Mouse (Mus musculus): ENCODE results near the gene Olfr922. TPM values are rescaled to one million over a fixed set of nuclear protein-coding genes. Genes with fewer than 3 reads are reported as not detected.

The Olfr922 gene
- total RNA-seq (2021) = not detected
- long read RNA-seq, experiment 1 = 0 reads
- long read RNA-seq, experiment 2 = 0 reads

GRCm38 (mm10) chr9:38814314-38814713, at the start of gene Olfr922:
Gene Olfr922, plus strand, starts transcription at chr9:38814614.
- no peak within 1 kb of the TSS for H3K4me3 ChIP-seq
- H3K27ac ChIP-seq = no peak within 1 kb of the TSS
- TF ChIP-seq CTCF (IDR thresholded peaks at IDR 0.05) = no peak
- no peak for DNase-seq (ENCODE audit: extremely low spot score in 1 of 2, low spot score in 2 of 2)
- intact Hi-C loops (cut with DNase I) = no loop called here

GRCm38 (mm10) chr9:38772768-38773167, 41.6 kb upstream of the Olfr922 start, which contains the start of gene Olfr921:
Gene Olfr921, plus strand, starts transcription at chr9:38773068.
- intact Hi-C loops (cut with DNase I) = no loop called here
- TF ChIP-seq CTCF (IDR thresholded peaks at IDR 0.05) = no peak
- Histone ChIP-seq H3K27ac (no peak within 1 kb of the TSS), H3K4me3 (no peak within 1 kb of the TSS)
- no peak for DNase-seq (ENCODE audit: extremely low spot score in 1 of 2, low spot score in 2 of 2)

- TF ChIP-seq CTCF (IDR thresholded peaks at IDR 0.05) = no peak
- Histone ChIP-seq H3K27ac (no peak overlapping the region), H3K4me3 (no peak overlapping the region)
- DNase-seq (ENCODE audit: extremely low spot score in 1 of 2, low spot score in 2 of 2) = no peak
- intact Hi-C loops (cut with DNase I) = no loop called here
Measured at GRCm38 (mm10) chr9:38792689-38793088, 21.7 kb upstream of the Olfr922 start.

DNA sequence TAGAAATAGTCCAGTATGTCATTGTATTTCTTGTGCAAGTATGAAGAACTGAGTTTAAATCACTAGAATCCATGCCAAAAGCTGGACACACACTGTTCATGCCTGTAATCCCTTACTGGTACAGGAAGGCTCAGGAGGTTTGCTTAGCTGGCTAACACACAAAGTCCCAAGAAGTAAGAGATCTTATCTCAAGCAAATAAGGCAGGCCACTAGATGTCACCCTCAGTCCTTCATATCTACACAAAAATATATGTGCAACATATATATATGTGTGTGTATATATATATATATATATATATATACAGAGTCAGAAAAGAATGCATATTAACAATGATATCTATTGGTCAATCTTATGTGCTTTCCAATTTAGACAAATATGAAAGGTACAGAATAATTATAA, 8.7 kb upstream of the Olfr922 start:
- TF ChIP-seq CTCF (IDR thresholded peaks at IDR 0.05) = peak; percentile 56
- intact Hi-C loops (cut with DNase I) = loop anchor here (5.0 to 10.0 kb wide), 3 partner anchors 309 to 807 kb away; partner anchors contain the start of genes Olfr148 and Olfr957
- H3K27ac ChIP-seq = no peak overlapping the region
- peak in 1 of 2 experiments; percentile 14 for DNase-seq (ENCODE audit: extremely low spot score in 1 of 2, low spot score in 2 of 2)
- no peak overlapping the region for H3K4me3 ChIP-seq

- no peak for DNase-seq (ENCODE audit: extremely low spot score in 1 of 2, low spot score in 2 of 2)
- Histone ChIP-seq H3K4me3 (no peak overlapping the region), H3K27ac (no peak overlapping the region)
- intact Hi-C loops (cut with DNase I) = no loop called here
- no peak for TF ChIP-seq CTCF (IDR thresholded peaks at IDR 0.05)
Measured at GRCm38 (mm10) chr9:38815458-38815986, 1.1 kb downstream of the Olfr922 start.

DNA sequence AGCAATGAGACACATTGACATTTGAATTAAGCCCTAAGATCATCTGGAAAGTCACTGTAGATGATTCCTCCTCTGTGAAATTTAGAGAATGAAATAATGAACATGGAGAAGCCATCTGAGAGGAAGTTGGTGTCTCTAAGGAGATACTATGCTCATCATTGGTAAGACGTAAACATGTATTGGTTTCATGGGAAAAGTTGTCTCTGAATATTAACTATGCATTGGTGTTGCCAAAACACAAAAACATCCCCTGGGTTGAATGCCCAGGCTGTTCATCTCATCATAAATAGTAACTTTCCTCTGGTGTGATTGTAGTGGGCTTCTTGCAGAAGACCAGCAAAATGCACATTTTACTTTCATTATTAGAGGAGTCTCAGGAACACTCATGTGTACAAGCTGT, 11.8 kb downstream of the Olfr922 start, which contains the start of gene Olfr923:
Olfr923 (plus strand) TSS at position 301 of the 400 bp plus-strand sequence.
- intact Hi-C loops (cut with DNase I) = loop anchor here (10.0 kb wide), 1 partner anchor 119 kb away; no protein-coding TSS in a partner anchor
- TF ChIP-seq CTCF (IDR thresholded peaks at IDR 0.05) = no peak
- DNase-seq (ENCODE audit: extremely low spot score in 1 of 2, low spot score in 2 of 2) = no peak
- Histone ChIP-seq H3K27ac (no peak within 1 kb of the TSS), H3K4me3 (no peak within 1 kb of the TSS)

DNA sequence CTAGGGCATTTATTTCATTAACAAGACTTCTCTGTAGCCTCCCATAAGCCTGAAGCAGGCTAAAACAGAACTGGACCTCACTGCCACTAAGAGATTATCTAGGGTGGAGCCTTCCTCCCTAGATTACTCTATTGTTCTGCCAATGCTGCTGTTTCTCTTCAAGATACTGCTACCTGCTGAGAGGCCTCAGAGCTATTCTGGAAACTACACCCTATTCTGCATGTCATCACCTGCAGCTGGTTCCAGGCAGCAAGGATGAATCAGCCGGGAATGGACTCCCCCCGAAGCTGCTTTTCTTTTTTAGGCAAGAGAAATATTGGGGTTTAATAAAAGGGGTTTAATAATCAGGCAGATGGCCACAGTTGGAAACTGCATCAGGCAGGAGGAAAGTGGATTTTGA, 18.6 kb downstream of the Olfr922 start:
- H3K4me3 ChIP-seq = no peak overlapping the region
- no peak for TF ChIP-seq CTCF (IDR thresholded peaks at IDR 0.05)
- no peak for DNase-seq (ENCODE audit: extremely low spot score in 1 of 2, low spot score in 2 of 2)
- intact Hi-C loops (cut with DNase I) = no loop called here
- H3K27ac ChIP-seq = no peak overlapping the region

DNA sequence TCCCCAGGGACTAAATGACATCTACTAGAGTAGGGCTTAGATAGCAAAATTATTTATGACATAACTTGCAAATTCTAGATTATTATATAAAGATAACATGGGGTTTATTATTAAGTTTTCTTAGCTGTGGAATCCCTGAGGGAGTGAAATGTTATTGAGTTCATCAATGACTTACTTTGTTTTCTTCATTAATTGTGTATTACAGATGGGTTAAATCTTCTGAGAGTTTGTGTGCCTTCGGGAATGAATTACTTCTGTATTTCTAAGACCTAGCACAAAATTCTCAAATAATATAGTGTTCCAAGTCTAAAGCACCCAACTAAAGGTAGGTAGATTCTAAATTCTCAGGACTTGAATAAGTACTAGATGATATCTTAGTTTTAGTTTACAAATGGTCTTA, 29.7 kb downstream of the Olfr922 start, which contains the start of gene Olfr924:
Olfr924 (plus strand) TSS at position 301 of the 400 bp plus-strand sequence.
- no peak within 1 kb of the TSS for H3K27ac ChIP-seq
- no peak for TF ChIP-seq CTCF (IDR thresholded peaks at IDR 0.05)
- no peak within 1 kb of the TSS for H3K4me3 ChIP-seq
- intact Hi-C loops (cut with DNase I) = no loop called here
- DNase-seq (ENCODE audit: extremely low spot score in 1 of 2, low spot score in 2 of 2) = no peak

GRCm38 (mm10) chr9:38854760-38855159, 40.3 kb downstream of the Olfr922 start, which contains the start of gene Olfr26:
Gene Olfr26, plus strand, starts transcription at chr9:38855060.
- Histone ChIP-seq H3K27ac (no peak within 1 kb of the TSS), H3K4me3 (no peak within 1 kb of the TSS)
- intact Hi-C loops (cut with DNase I) = no loop called here
- DNase-seq (ENCODE audit: extremely low spot score in 1 of 2, low spot score in 2 of 2) = no peak
- no peak for TF ChIP-seq CTCF (IDR thresholded peaks at IDR 0.05)

Other genes starting within 250 kb of the Olfr922 start
- gene Olfr912, start 234.4 kb upstream of the Olfr922 start, total RNA-seq (2021) = not detected
- not detected for gene Olfr913, start 221.9 kb upstream of the Olfr922 start, total RNA-seq (2021)
- not detected for gene Olfr914, start 209.5 kb upstream of the Olfr922 start, total RNA-seq (2021)
- not detected for gene Olfr916, start 154.7 kb upstream of the Olfr922 start, total RNA-seq (2021)
- gene Olfr917, start 148.8 kb upstream of the Olfr922 start, total RNA-seq (2021) = not detected
- not detected for gene Olfr918, start 140.0 kb upstream of the Olfr922 start, total RNA-seq (2021)
- gene Olfr919, start 110.9 kb upstream of the Olfr922 start, total RNA-seq (2021) = not detected
- 1 to 10 TPM; 7.6 to 9.1 TPM for gene Vwa5a, start 96.3 kb upstream of the Olfr922 start, total RNA-seq (2021)
- not detected for gene Olfr920, start 62.3 kb upstream of the Olfr922 start, total RNA-seq (2021)
- not detected for gene Olfr921, start 41.5 kb upstream of the Olfr922 start, total RNA-seq (2021)
- not detected for gene Olfr923, start 11.9 kb downstream of the Olfr922 start, total RNA-seq (2021)
- gene Olfr924, start 29.8 kb downstream of the Olfr922 start, total RNA-seq (2021) = not detected
- not detected for gene Olfr26, start 40.4 kb downstream of the Olfr922 start, total RNA-seq (2021)
- not detected for gene Olfr926, start 62.5 kb downstream of the Olfr922 start, total RNA-seq (2021)
- not detected for gene Olfr930, start 115.2 kb downstream of the Olfr922 start, total RNA-seq (2021)
- gene Olfr933, start 157.7 kb downstream of the Olfr922 start, total RNA-seq (2021) = not detected
- gene Olfr934, start 173.7 kb downstream of the Olfr922 start, total RNA-seq (2021) = not detected
- not detected for gene Olfr935, start 185.1 kb downstream of the Olfr922 start, total RNA-seq (2021)
- not detected for gene Olfr146, start 208.8 kb downstream of the Olfr922 start, total RNA-seq (2021)